Mouse (Mus musculus): ENCODE measurements around the gene Slc3a1. TPM values are rescaled to one million over a fixed set of nuclear protein-coding genes. Genes with fewer than 3 reads are reported as not detected.

Gene Slc3a1
- polyA plus RNA-seq (2012; rRNA removed) = 1.2 and 1.3 TPM in 2 replicates

DNA sequence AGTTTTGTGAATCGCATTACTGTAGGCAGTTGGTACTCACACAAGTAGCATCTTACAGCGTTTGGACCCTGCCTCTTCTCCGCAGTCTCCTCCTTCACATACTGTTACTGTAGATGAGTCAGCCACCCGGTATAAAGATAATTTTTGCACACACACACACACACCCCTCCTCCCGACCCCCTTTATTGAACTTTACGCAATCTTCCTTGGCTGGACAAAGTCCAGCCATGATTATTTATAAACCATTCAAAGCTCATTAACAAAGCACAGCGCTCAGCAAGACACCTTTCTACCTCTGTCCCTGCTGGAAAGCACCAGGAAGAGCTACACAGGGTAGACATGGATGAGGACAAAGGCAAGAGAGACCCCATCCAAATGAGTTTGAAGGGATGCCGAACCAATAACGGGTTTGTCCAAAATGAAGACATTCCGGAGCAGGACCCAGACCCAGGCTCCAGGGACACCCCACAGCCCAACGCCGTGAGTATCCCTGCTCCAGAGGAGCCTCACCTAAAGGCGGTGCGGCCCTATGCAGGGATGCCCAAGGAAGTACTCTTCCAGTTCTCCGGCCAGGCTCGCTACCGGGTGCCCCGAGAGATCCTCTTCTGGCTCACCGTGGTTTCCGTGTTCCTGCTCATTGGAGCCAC is at the start of gene Slc3a1:
TSS of gene Slc3a1 (plus strand) at position 284 of the 647 bp plus-strand sequence.

DNA sequence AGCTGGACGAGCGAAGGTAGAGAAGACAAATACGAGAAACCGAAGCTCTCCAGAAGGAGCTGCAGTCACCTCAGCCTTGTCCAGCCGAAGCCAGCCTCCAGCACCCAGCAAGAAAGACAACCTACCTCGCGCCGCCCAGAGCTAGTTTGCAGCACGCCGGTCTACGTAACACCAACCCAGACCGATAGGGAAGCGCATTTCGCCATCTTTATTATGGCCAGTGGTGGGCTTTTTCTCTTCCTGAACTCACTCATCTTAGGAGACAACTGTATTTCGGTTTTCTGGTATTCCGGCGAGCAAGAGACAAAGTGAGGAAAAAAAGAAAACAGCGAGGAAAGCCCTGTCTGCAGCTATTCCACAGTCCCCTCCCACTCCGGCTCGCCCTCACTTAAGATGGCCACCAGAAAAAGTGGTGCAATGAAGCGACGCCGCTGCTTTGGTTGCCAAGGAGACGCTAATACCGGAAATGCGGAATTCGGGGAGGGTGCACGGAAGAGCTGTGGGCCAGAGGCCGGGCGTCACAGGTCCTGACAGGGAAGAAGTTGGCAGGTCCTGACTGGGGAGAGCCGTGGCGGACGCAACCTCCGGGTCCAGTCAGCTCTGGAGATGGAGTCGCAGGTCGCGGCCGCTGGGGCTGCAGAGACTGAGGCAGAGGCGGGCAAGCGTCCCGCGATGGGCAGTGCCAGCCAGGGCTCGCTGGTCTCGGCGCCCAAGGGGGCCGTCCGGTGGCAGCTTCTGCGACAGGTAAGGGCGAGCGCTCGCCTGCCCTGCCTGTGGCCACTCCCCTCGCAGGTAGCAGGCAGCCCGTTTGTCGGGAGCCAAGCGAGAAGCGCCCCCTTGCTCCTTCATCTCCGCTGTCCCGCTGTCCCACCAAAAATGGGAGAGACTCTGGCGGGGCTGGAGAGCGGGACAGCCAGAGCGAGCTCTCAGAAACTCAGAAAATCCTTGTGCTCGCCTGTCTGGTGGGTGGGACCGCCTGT is 62.2 kb downstream of the Slc3a1 start, which contains the start of the genes Prepl and Camkmt:
TSS of gene Prepl (minus strand) at position 122 of the 980 bp plus-strand sequence.
TSS of gene Camkmt (plus strand) at position 433 of the 980 bp plus-strand sequence.

Other genes starting within 250 kb of the Slc3a1 start
- 29.8 and 30.8 TPM in 2 replicates for gene Lrpprc, start 237.6 kb upstream of the Slc3a1 start, polyA plus RNA-seq (2012; rRNA removed)
- gene Ppm1b, start 71.6 kb upstream of the Slc3a1 start, polyA plus RNA-seq (2012; rRNA removed) = 67.3 and 67.9 TPM in 2 replicates
- 150 and 160 TPM in 2 replicates for gene Prepl, start 61.9 kb downstream of the Slc3a1 start, polyA plus RNA-seq (2012; rRNA removed)
- gene Camkmt, start 62.2 kb downstream of the Slc3a1 start, polyA plus RNA-seq (2012; rRNA removed) = 6.9 TPM in 2 replicates

Measured in central nervous system, embryonic 18 days (tissue).